Mouse (Mus musculus) E14TG2a.4 (cell line): ENCODE measurements around the gene Glb1l2.

Source experiments
- H3K27me3 ChIP-seq: 2 replicates; pipeline ENCODE4 v1.6.1; 2014; ENCODE audit warnings: low read length, control low read depth; ENCODE audit not compliant: insufficient read depth
- H3K36me3 ChIP-seq: 2 replicates; pipeline ENCODE4 v1.6.1; 2014; ENCODE audit warnings: low read length, control low read depth; ENCODE audit not compliant: insufficient read depth
- H3K4me1 ChIP-seq: replicated peaks from 2 replicates; pipeline ENCODE4 v1.6.1; 2014; ENCODE audit warnings: low read depth, low read length, control low read depth
- H3K4me3 ChIP-seq: replicated peaks from 2 replicates; pipeline ENCODE4 v1.5.1; 2014; ENCODE audit warnings: mild to moderate bottlenecking, low read length
- H3K9me3 ChIP-seq: 2 replicates; pipeline ENCODE4 v1.6.1; 2014; ENCODE audit warnings: low read length, control low read depth
- CTCF ChIP-seq: conservative IDR thresholded peaks from 2 replicates; pipeline ENCODE4 v1.5.1; 2014; ENCODE audit warnings: low read length
- NANOG ChIP-seq: IDR thresholded peaks from 2 replicates; pipeline ENCODE4 v1.6.1; 2014; ENCODE audit warnings: borderline replicate concordance, low read length, mixed read lengths
- POU5F1 ChIP-seq: IDR thresholded peaks from 2 replicates; pipeline ENCODE4 v1.6.1; 2014; ENCODE audit warnings: low read length, borderline replicate concordance

Glb1l2 gene

DNA sequence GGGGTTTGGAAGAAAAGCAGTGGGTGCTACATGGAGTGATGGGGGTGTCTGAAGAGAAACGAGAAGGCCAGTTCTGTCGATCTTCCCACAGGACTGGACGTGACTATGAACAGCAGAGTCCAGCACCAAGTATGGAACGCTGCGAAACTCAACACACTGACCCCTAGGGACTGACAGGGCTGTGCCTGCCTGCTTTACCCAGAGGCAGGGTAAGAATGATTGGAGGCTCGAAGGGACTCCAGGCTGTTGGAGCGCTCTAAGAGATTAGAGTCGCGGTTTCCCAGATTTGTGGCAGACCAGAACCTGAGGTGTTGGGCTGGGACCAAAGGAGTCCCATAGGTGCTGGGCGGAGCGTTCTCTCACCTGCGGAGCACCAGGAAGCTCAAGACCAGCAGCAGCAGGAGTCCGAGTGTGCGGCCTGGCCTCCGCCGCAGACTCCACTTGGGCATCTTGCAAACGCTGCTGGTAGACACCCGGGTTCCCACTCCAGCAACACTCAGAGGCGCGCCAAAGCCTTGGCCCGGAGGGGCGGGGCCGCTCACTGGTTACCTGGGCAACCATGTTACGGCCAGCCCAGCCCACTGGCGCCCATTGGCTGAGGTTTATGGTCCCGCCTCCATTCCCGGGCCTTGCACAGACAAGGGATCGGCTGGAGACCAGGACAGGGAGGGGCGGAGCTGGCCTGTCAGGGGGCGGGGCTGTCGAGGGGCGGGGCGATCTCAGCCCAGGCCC, at the start of gene Glb1l2:
Gene Glb1l2, minus strand, starts transcription at position 534 of the 732 bp plus-strand sequence.
- peaks cover 14% of the 10 kb centered on the region for H3K4me1 ChIP-seq
- TF ChIP-seq CTCF (no peak), NANOG (no peak), POU5F1 (no peak)
- peaks cover 5% of the 10 kb centered on the region; the same call in 1 of the 2 replicates for H3K27me3 ChIP-seq
- no peaks in the 10 kb centered on the region for H3K36me3 ChIP-seq
- no peaks in the 10 kb centered on the region for H3K9me3 ChIP-seq
- peak within 1 kb of the TSS; percentile 83 for H3K4me3 ChIP-seq

DNA sequence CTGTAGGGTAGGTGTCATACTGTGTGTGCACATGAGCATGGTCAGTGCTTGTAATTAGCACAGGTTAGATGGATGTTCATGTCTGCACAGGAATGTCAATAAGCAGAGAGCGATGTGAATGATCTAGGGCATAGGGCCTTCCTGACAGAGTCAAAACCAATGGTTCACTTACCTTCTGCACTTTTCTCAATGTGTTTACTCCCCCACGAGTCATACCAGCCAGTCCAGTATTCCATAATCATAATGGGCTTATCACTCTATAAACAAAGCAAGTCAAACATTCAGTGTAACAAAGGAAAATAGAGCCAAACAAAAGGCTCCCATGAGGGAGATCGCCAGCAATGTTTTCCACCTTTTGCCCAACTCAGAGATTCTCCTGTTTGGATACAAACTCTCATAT, 24.8 kb upstream of the Glb1l2 start:
- TF ChIP-seq CTCF (no peak), POU5F1 (no peak), NANOG (no peak)
- H3K4me1 ChIP-seq = no peaks in the 10 kb centered on the region
- no peaks in the 10 kb centered on the region for H3K9me3 ChIP-seq
- H3K4me3 ChIP-seq = no peak overlapping the region
- H3K27me3 ChIP-seq = no peaks in the 10 kb centered on the region
- no peaks in the 10 kb centered on the region for H3K36me3 ChIP-seq

DNA sequence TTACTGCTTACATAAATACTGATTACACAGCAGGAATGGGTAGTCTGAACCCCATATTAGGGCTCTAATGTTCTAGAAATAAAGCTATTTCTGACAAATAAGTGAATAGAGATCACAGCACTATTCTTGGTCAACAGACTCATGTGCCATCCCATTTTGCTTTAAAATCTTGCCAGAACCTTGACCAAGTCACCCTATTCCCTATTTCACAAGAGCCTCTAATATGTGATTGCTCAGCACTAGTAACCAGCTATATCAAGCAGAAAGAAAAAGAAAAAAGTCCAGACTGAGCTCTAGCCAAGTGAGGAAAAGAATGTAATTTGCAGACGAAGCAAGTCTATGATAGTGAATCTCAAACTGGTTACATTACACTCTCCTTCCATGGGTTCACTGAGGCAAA, 13.7 kb upstream of the Glb1l2 start:
- Histone ChIP-seq H3K4me3 (no peak overlapping the region), H3K36me3 (no peaks in the 10 kb centered on the region), H3K27me3 (no peaks in the 10 kb centered on the region), H3K9me3 (no peaks in the 10 kb centered on the region), H3K4me1 (no peaks in the 10 kb centered on the region)
- TF ChIP-seq POU5F1 = no peak
- TF ChIP-seq NANOG = no peak
- TF ChIP-seq CTCF = no peak

- Histone ChIP-seq H3K27me3 (peaks cover 5% of the 10 kb centered on the region; the same call in 1 of the 2 replicates), H3K4me3 (no peak overlapping the region), H3K4me1 (peaks cover 14% of the 10 kb centered on the region), H3K9me3 (no peaks in the 10 kb centered on the region), H3K36me3 (no peaks in the 10 kb centered on the region)
- TF ChIP-seq CTCF = no peak
- TF ChIP-seq NANOG = no peak
- no peak for TF ChIP-seq POU5F1
Observed at GRCm38 (mm10) chr9:26808735-26809134, 2.5 kb upstream of the Glb1l2 start.

DNA sequence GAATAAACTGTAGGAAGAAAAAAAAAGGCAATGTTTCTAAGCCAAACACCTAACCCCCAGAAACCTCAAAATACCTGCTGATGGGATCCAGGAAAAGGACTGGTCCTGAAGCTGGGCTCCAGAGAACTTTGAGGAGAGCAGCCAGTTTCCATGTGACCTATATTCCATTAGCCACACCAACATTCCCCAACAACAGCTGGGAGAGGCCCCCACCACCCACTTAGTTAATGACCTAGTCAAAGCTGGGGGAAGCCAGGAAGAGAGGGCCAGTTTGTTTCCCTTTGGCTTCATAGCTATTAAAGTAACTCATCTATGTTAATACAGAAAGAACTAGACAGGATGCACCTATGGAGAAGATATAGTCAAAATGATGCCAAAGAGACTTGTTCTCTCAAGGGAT, 1.9 kb downstream of the Glb1l2 start:
- peaks cover 5% of the 10 kb centered on the region; the same call in 1 of the 2 replicates for H3K27me3 ChIP-seq
- no peaks in the 10 kb centered on the region; the same call in 1 of the 2 replicates for H3K9me3 ChIP-seq
- H3K36me3 ChIP-seq = no peaks in the 10 kb centered on the region
- no peak overlapping the region for H3K4me3 ChIP-seq
- peaks cover 14% of the 10 kb centered on the region for H3K4me1 ChIP-seq
- TF ChIP-seq NANOG (no peak), CTCF (no peak)

DNA sequence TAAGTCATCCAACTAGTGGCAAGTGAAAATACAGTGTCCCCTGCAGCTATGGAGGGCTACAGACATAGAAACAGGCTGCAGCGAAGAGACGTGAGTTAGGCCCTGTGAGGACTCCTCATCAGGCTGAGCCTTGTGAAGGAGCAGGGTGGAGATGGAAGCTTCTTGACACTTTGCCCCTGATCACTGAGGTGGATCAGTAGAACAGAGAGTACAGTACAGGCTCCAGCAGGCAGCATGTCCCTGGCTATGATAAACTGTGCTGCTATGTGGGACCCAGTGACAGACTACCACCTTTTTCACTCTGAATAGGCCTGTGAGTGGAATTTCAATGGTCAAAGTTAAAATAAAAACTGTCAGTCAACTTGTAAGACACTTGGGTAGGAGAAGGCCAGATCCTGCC, 5.9 kb downstream of the Glb1l2 start:
- no peaks in the 10 kb centered on the region; the same call in 1 of the 2 replicates for H3K9me3 ChIP-seq

GRCm38 (mm10) chr9:26798731-26799130, 7.5 kb downstream of the Glb1l2 start:
- Histone ChIP-seq H3K9me3 (no peaks in the 10 kb centered on the region; the same call in 1 of the 2 replicates), H3K27me3 (no peaks in the 10 kb centered on the region), H3K4me1 (no peaks in the 10 kb centered on the region), H3K4me3 (no peak overlapping the region), H3K36me3 (no peaks in the 10 kb centered on the region)
- TF ChIP-seq POU5F1 (no peak), NANOG (no peak), CTCF (no peak)

More for the DNA sequence above, 5.9 kb downstream of the Glb1l2 start:
- Histone ChIP-seq H3K27me3 (peaks cover 5% of the 10 kb centered on the region; the same call in 1 of the 2 replicates), H3K4me3 (no peak overlapping the region), H3K36me3 (no peaks in the 10 kb centered on the region), H3K4me1 (peaks cover 2% of the 10 kb centered on the region; the same call in 1 of the 2 replicates)
- no peak for TF ChIP-seq NANOG
- TF ChIP-seq CTCF = no peak
- no peak for TF ChIP-seq POU5F1

DNA sequence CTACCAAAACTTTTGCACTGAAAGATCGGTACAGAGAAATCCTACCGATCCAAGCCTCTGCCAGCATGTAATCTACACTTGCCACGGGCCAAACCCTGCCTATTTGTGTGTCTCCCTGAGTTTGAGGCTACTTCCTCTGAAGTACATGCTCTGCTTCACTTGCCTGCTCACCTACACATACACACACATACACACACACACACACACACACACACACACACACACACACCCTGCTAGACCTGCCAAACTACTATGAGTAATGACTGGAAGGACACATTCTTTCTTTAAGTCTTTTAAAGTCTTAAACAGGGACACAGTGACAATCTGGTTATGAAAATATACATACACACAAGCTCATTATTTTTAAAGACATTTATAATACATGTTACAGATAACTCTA, 8.1 kb downstream of the Glb1l2 start:
- H3K36me3 ChIP-seq = no peaks in the 10 kb centered on the region
- TF ChIP-seq NANOG (no peak), POU5F1 (no peak), CTCF (no peak)
- no peaks in the 10 kb centered on the region for H3K27me3 ChIP-seq
- H3K9me3 ChIP-seq = no peaks in the 10 kb centered on the region; the same call in 1 of the 2 replicates
- H3K4me1 ChIP-seq = no peaks in the 10 kb centered on the region
- no peak overlapping the region for H3K4me3 ChIP-seq

DNA sequence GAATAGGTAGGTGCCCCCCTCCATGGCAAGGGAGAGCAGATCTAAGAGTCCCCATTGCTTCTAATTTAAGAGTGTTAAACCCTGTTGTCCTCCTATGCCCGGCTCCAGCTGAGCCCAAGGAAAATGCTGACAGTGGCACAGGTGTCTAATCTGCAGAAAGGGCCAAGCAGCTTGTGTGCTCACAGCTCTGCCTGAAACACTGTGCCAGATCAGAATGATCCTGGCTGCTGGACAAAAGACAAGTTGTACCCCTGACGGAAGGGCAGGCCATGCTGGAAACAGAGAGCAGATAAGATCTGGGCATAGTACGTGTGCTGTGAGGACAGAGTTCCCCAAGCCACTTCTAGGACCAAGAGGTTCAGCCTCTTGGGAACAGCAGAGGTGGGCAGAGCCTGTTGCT, 13.4 kb downstream of the Glb1l2 start:
- no peaks in the 10 kb centered on the region for H3K36me3 ChIP-seq
- no peak overlapping the region for H3K4me3 ChIP-seq
- no peak for TF ChIP-seq CTCF
- no peak for TF ChIP-seq POU5F1
- no peak for TF ChIP-seq NANOG
- no peaks in the 10 kb centered on the region for H3K9me3 ChIP-seq
- no peaks in the 10 kb centered on the region for H3K4me1 ChIP-seq
- no peaks in the 10 kb centered on the region for H3K27me3 ChIP-seq
